ENCODE assay signal across 8 mouse cellular contexts in genomic region chr8:105966692-105967311, GRCm38 (mm10). TPM values are rescaled to one million over a fixed set of nuclear protein-coding genes. Genes with fewer than 3 reads are reported as not detected.
DNase-seq lines count a peak whose midpoint lies in the region; ATAC-seq lines count a peak whose summit lies in the region.

No protein-coding gene starts in this region.

- H3K4me1 ChIP-seq in kidney, embryonic 14.5 days (ENCODE audit: control insufficient read depth, insufficient read depth, low read length): peaks cover 10% of the 10 kb centered on the region
- peaks cover 44% of the 10 kb centered on the region for H3K4me1 ChIP-seq in heart, embryonic 16.5 days (ENCODE audit: control insufficient read depth, insufficient read depth, low read length)
- H3K4me1 ChIP-seq in liver, embryonic 13.5 days (replicated peaks): peaks cover 68% of the 10 kb centered on the region

- H3K36me3 ChIP-seq in kidney, embryonic 14.5 days (ENCODE audit: control insufficient read depth, insufficient read depth, low read length): no peaks in the 10 kb centered on the region
- no peaks in the 10 kb centered on the region for H3K36me3 ChIP-seq in heart, embryonic 16.5 days (ENCODE audit: control insufficient read depth, insufficient read depth)
- no peaks in the 10 kb centered on the region for H3K36me3 ChIP-seq in liver, embryonic 13.5 days

- peak overlapping the region; percentile 78 for H3K4me2 ChIP-seq in kidney, embryonic 14.5 days (replicated peaks; ENCODE audit: low read depth, low read length)
- H3K4me2 ChIP-seq in heart, embryonic 16.5 days (ENCODE audit: low read depth, low read length): peak overlapping the region; percentile 70
- H3K4me2 ChIP-seq in liver, embryonic 13.5 days: peak overlapping the region; percentile 96

- DNase-seq in kidney, postnatal 25 days: no peak
- DNase-seq in c-Kit-positive CD71-positive TER-119-positive erythroid progenitor cells, embryonic 14.5 days (ENCODE audit: low spot score): peak; percentile 76
- peak; percentile 72 for DNase-seq in liver, embryonic 13.5 days
- peak; percentile 66 for DNase-seq in retina, postnatal 1 day
- no peak for DNase-seq in frontal cortex, postnatal 25 days (ENCODE audit: low spot score in 2 of 2)

- H3K9ac ChIP-seq in kidney, embryonic 14.5 days (ENCODE audit: low read depth, low read length): no peak overlapping the region
- H3K9ac ChIP-seq in heart, embryonic 16.5 days (ENCODE audit: low read length): peak overlapping the region; percentile 1; the same call in 1 of the 2 replicates
- peak overlapping the region; percentile 87 for H3K9ac ChIP-seq in liver, embryonic 13.5 days

- no peaks in the 10 kb centered on the region for H3K27me3 ChIP-seq in kidney, embryonic 14.5 days (ENCODE audit: control insufficient read depth, insufficient read depth, low read length)
- H3K27me3 ChIP-seq in heart, embryonic 16.5 days (ENCODE audit: control insufficient read depth, insufficient read depth, low read length): no peaks in the 10 kb centered on the region
- H3K27me3 ChIP-seq in liver, embryonic 13.5 days: no peaks in the 10 kb centered on the region

- no peaks in the 10 kb centered on the region for H3K9me3 ChIP-seq in kidney, embryonic 14.5 days (ENCODE audit: control insufficient read depth, low read length)
- no peaks in the 10 kb centered on the region for H3K9me3 ChIP-seq in heart, embryonic 16.5 days (replicated peaks; ENCODE audit: control insufficient read depth, low read length)
- H3K9me3 ChIP-seq in liver, embryonic 13.5 days (replicated peaks): no peaks in the 10 kb centered on the region

- WGBS in kidney, embryonic 14.5 days: 7% methylated on average over 19 of the region's 19 CpGs
- WGBS in heart, embryonic 16.5 days: 10% methylated on average over 19 of the region's 19 CpGs
- WGBS in liver, embryonic 13.5 days (ENCODE audit: insufficient replicate concordance): 5% methylated on average over 19 of the region's 19 CpGs

- no peak overlapping the region for H3K27ac ChIP-seq in kidney, embryonic 14.5 days (ENCODE audit: low read depth, low read length)
- H3K27ac ChIP-seq in heart, embryonic 16.5 days (ENCODE audit: low read length): peak overlapping the region; percentile 93
- H3K27ac ChIP-seq in liver, embryonic 13.5 days: peak overlapping the region; percentile 93

- ATAC-seq in kidney, embryonic 14.5 days (ENCODE audit: low FRiP score, low TSS enrichment): peak; percentile 33; the same call in 1 of the 2 replicates
- ATAC-seq in heart, embryonic 16.5 days (replicated peaks; ENCODE audit: extremely low read depth, insufficient read depth, low FRiP score): 0 out of 2 replicates have a peak, but pooled peaks have one; percentile 4
- peak; percentile 79 for ATAC-seq in liver, embryonic 13.5 days (ENCODE audit: low read depth)
- no peak for ATAC-seq in activated CD4-positive, CD25-positive, alpha-beta regulatory T cell, adult 4 months

- peak overlapping the region; percentile 83 for H3K4me3 ChIP-seq in kidney, embryonic 14.5 days (ENCODE audit: low read length)
- H3K4me3 ChIP-seq in heart, embryonic 16.5 days (ENCODE audit: low read length): peak overlapping the region; percentile 86
- H3K4me3 ChIP-seq in liver, embryonic 13.5 days (replicated peaks): peak overlapping the region; percentile 84

RNA-seq across cellular contexts. Expression of gene Slc12a4, which starts 0.9 kb away (rescaled TPM):
- 16.8 and 21.8 TPM in 2 replicates for polyA plus RNA-seq in kidney, embryonic 14.5 days (2014; fragmentation: Nextera tagmentation; extraction: Ambion mirVana)
- 38.5 and 43.1 TPM in 2 replicates for polyA plus RNA-seq in heart, embryonic 16.5 days (2015; fragmentation: Nextera tagmentation; extraction: Ambion mirVana)
- polyA plus RNA-seq in liver, embryonic 13.5 days (2015; fragmentation: Nextera tagmentation; extraction: Ambion mirVana): 12.6 and 13.1 TPM in 2 replicates
- 1 to 10 TPM; 3.8 to 8.1 TPM for polyA plus RNA-seq in activated CD4-positive, CD25-positive, alpha-beta regulatory T cell, adult 4 months (2017; shearing (Covaris generic))

RNA-seq across cellular contexts. Expression of gene Dpep3, which starts 12.4 kb away (rescaled TPM):
- polyA plus RNA-seq in kidney, embryonic 14.5 days (2014; fragmentation: Nextera tagmentation; extraction: Ambion mirVana): not detected in 2 replicates
- not detected in 2 replicates for polyA plus RNA-seq in heart, embryonic 16.5 days (2015; fragmentation: Nextera tagmentation; extraction: Ambion mirVana)
- not detected in 2 replicates for polyA plus RNA-seq in liver, embryonic 13.5 days (2015; fragmentation: Nextera tagmentation; extraction: Ambion mirVana)
- polyA plus RNA-seq in activated CD4-positive, CD25-positive, alpha-beta regulatory T cell, adult 4 months (2017; shearing (Covaris generic)): not detected

RNA-seq across cellular contexts. Expression of gene Lcat, which starts 23.6 kb away (rescaled TPM):
- 0.89 and 1.6 TPM in 2 replicates for polyA plus RNA-seq in kidney, embryonic 14.5 days (2014; fragmentation: Nextera tagmentation; extraction: Ambion mirVana)
- 1.3 and 1.7 TPM in 2 replicates for polyA plus RNA-seq in heart, embryonic 16.5 days (2015; fragmentation: Nextera tagmentation; extraction: Ambion mirVana)
- 31.2 and 33.1 TPM in 2 replicates for polyA plus RNA-seq in liver, embryonic 13.5 days (2015; fragmentation: Nextera tagmentation; extraction: Ambion mirVana)
- under 1 TPM; 0.25 to 0.61 TPM for polyA plus RNA-seq in activated CD4-positive, CD25-positive, alpha-beta regulatory T cell, adult 4 months (2017; shearing (Covaris generic))

RNA-seq across cellular contexts. Expression of gene Dus2, which starts 24.3 kb away (rescaled TPM):
- polyA plus RNA-seq in kidney, embryonic 14.5 days (2014; fragmentation: Nextera tagmentation; extraction: Ambion mirVana): 18.3 and 19.9 TPM in 2 replicates
- polyA plus RNA-seq in heart, embryonic 16.5 days (2015; fragmentation: Nextera tagmentation; extraction: Ambion mirVana): 14.4 and 15.5 TPM in 2 replicates
- polyA plus RNA-seq in liver, embryonic 13.5 days (2015; fragmentation: Nextera tagmentation; extraction: Ambion mirVana): 13.3 and 14.4 TPM in 2 replicates
- 10 to 100 TPM; 25.7 to 28.8 TPM for polyA plus RNA-seq in activated CD4-positive, CD25-positive, alpha-beta regulatory T cell, adult 4 months (2017; shearing (Covaris generic))

RNA-seq across cellular contexts. Expression of gene Psmb10, which starts 28.6 kb away (rescaled TPM):
- polyA plus RNA-seq in kidney, embryonic 14.5 days (2014; fragmentation: Nextera tagmentation; extraction: Ambion mirVana): 38.7 and 47.6 TPM in 2 replicates
- 89.4 and 112 TPM in 2 replicates for polyA plus RNA-seq in heart, embryonic 16.5 days (2015; fragmentation: Nextera tagmentation; extraction: Ambion mirVana)
- polyA plus RNA-seq in liver, embryonic 13.5 days (2015; fragmentation: Nextera tagmentation; extraction: Ambion mirVana): 68.9 and 81.6 TPM in 2 replicates
- 100 to 1,000 TPM; 368 to 402 TPM for polyA plus RNA-seq in activated CD4-positive, CD25-positive, alpha-beta regulatory T cell, adult 4 months (2017; shearing (Covaris generic))

Comparison
In these comparisons a context has a peak if more than half of its experiments do, and no peak if none do; other contexts are left out.
1. DNase-seq: peak in c-Kit-positive CD71-positive TER-119-positive erythroid progenitor cells, embryonic 14.5 days (single experiment), liver, embryonic 13.5 days (single experiment) and retina, postnatal 1 day (single experiment); none in kidney, postnatal 25 days (0 of 2) and frontal cortex, postnatal 25 days (0 of 2).
2. RNA of gene Lcat, which starts 23.6 kb away (polyA plus RNA-seq): 31.2 to 33.1 TPM in liver, embryonic 13.5 days; 1.3 to 1.7 TPM in heart, embryonic 16.5 days, 0.89 to 1.6 TPM in kidney, embryonic 14.5 days and 0.25 to 0.61 TPM in activated CD4-positive, CD25-positive, alpha-beta regulatory T cell, adult 4 months; every median in the first group is over 10 times any median in the second.
3. Peak in every context shown above with its lines, with median percentiles within 50 percentile points of each other: H3K4me2 ChIP-seq and H3K4me3 ChIP-seq.